Mouse (Mus musculus) stomach, embryonic 15.5 days (tissue): ENCODE data around the gene Cnih1. TPM values are rescaled to one million over a fixed set of nuclear protein-coding genes. Genes with fewer than 3 reads are reported as not detected.
A peak's percentile ranks its signal among the peaks of the same experiment; 100 is the strongest.

ENCODE experiments used
- ATAC-seq: fragments of 200-750 bp; cut with Nextera tagmentation; 2 replicates; pipeline ENCODE4 v1.8.0; 2017; ENCODE audit warnings: low read depth, moderate number of reproducible peaks, moderate TSS enrichment; ENCODE audit not compliant: insufficient read depth, low FRiP score
- H3K27ac ChIP-seq: fragments of 300-500 bp; sonication (generic); 2 replicates; pipeline ENCODE4 v1.5.1; 2015; ENCODE audit warnings: mild to moderate bottlenecking, inconsistent platforms
- H3K27me3 ChIP-seq: fragments of 300-500 bp; sonication (generic); replicated peaks from 2 replicates; pipeline ENCODE4 v1.6.1; 2015; ENCODE audit warnings: inconsistent platforms
- H3K36me3 ChIP-seq: fragments of 300-500 bp; sonication (generic); 2 replicates; pipeline ENCODE4 v1.6.1; 2015; ENCODE audit warnings: inconsistent platforms
- H3K4me1 ChIP-seq: fragments of 300-500 bp; sonication (generic); 2 replicates; pipeline ENCODE4 v1.6.1; 2015; ENCODE audit warnings: inconsistent platforms
- H3K4me2 ChIP-seq: fragments of 300-500 bp; sonication (generic); 2 replicates; pipeline ENCODE4 v1.6.1; 2015; ENCODE audit warnings: mild to moderate bottlenecking, inconsistent platforms
- H3K4me3 ChIP-seq: fragments of 300-500 bp; sonication (generic); replicated peaks from 2 replicates; pipeline ENCODE4 v1.5.1; 2015; ENCODE audit warnings: inconsistent platforms
- H3K9ac ChIP-seq: fragments of 300-500 bp; sonication (generic); 2 replicates; pipeline ENCODE4 v1.6.1; 2015; ENCODE audit warnings: inconsistent platforms
- H3K9me3 ChIP-seq: fragments of 300-500 bp; sonication (generic); 2 replicates; pipeline ENCODE4 v1.6.1; 2016; ENCODE audit warnings: inconsistent platforms
- WGBS: fragments of 180-500 bp; shearing (Covaris S2); methylation state at CpG from one replicate; pipeline ENCODE4 v1.1.7; 2015; 5-methylcytosine and 5-hydroxymethylcytosine counted together
- polyA plus RNA-seq: library from polyadenylated mRNA; unstranded; fragments of >200 nt; fragmentation: Nextera tagmentation; extraction: Ambion mirVana; gene quantifications from 2 replicates; pipeline ENCODE4 v1.2.1, GENCODE M21; 2015

Gene Cnih1
- polyA plus RNA-seq, 1 experiment from 2014 or later = 186 TPM

- no peak for ATAC-seq
- Histone ChIP-seq H3K9ac (no peak overlapping the region), H3K4me1 (peaks cover 9% of the 10 kb centered on the region), H3K9me3 (no peaks in the 10 kb centered on the region), H3K27ac (no peak overlapping the region), H3K4me2 (no peak overlapping the region), H3K4me3 (no peak overlapping the region), H3K36me3 (peaks cover 21% of the 10 kb centered on the region), H3K27me3 (no peaks in the 10 kb centered on the region)
- 93% methylated on average over 8 of the region's 8 CpGs for WGBS
Measured at GRCm38 (mm10) chr14:46816916-46817622, 28.9 kb upstream of the Cnih1 start.

- Histone ChIP-seq H3K9ac (no peak overlapping the region), H3K36me3 (peaks cover 22% of the 10 kb centered on the region)
- 79% methylated on average over 6 of the region's 6 CpGs for WGBS
Measured at GRCm38 (mm10) chr14:46815640-46816039, 27.4 kb upstream of the Cnih1 start.

GRCm38 (mm10) chr14:46807927-46808326 is 19.7 kb upstream of the Cnih1 start:
- Histone ChIP-seq H3K4me1 (no peaks in the 10 kb centered on the region), H3K27ac (no peak overlapping the region), H3K9me3 (no peaks in the 10 kb centered on the region), H3K27me3 (no peaks in the 10 kb centered on the region), H3K4me2 (no peak overlapping the region), H3K4me3 (no peak overlapping the region), H3K9ac (no peak overlapping the region), H3K36me3 (peaks cover 6% of the 10 kb centered on the region; the same call in 1 of the 2 replicates)
- WGBS = 71% methylated on average over 3 of the region's 3 CpGs
- ATAC-seq = no peak

More at GRCm38 (mm10) chr14:46815640-46816039, 27.4 kb upstream of the Cnih1 start:
- H3K4me3 ChIP-seq = no peak overlapping the region
- H3K27me3 ChIP-seq = no peaks in the 10 kb centered on the region
- H3K4me1 ChIP-seq = peaks cover 4% of the 10 kb centered on the region
- no peak; the same call in 1 of the 2 replicates for ATAC-seq
- no peaks in the 10 kb centered on the region for H3K9me3 ChIP-seq
- no peak overlapping the region for H3K4me2 ChIP-seq
- H3K27ac ChIP-seq = no peak overlapping the region

GRCm38 (mm10) chr14:46806186-46806585 is 18.0 kb upstream of the Cnih1 start:
- ATAC-seq = no peak
- H3K36me3 ChIP-seq = peaks cover 3% of the 10 kb centered on the region; the same call in 1 of the 2 replicates
- H3K9me3 ChIP-seq = no peaks in the 10 kb centered on the region
- H3K4me3 ChIP-seq = no peak overlapping the region
- H3K9ac ChIP-seq = no peak overlapping the region
- H3K4me1 ChIP-seq = no peaks in the 10 kb centered on the region
- H3K27ac ChIP-seq = no peak overlapping the region
- H3K4me2 ChIP-seq = no peak overlapping the region
- WGBS = 78% methylated on average over 5 of the region's 5 CpGs
- H3K27me3 ChIP-seq = no peaks in the 10 kb centered on the region

GRCm38 (mm10) chr14:46803791-46804190 is 15.6 kb upstream of the Cnih1 start:
- no peaks in the 10 kb centered on the region for H3K4me1 ChIP-seq
- H3K27me3 ChIP-seq = no peaks in the 10 kb centered on the region
- H3K27ac ChIP-seq = no peak overlapping the region
- no peak for ATAC-seq
- H3K9ac ChIP-seq = no peak overlapping the region
- H3K4me2 ChIP-seq = no peak overlapping the region
- no peak overlapping the region for H3K4me3 ChIP-seq
- WGBS = 91% methylated on average over 1 of the region's 1 CpGs
- H3K36me3 ChIP-seq = no peaks in the 10 kb centered on the region
- H3K9me3 ChIP-seq = no peaks in the 10 kb centered on the region

- 80% methylated on average over 4 of the region's 4 CpGs for WGBS
- H3K4me1 ChIP-seq = no peaks in the 10 kb centered on the region
- H3K4me3 ChIP-seq = no peak overlapping the region
- no peaks in the 10 kb centered on the region for H3K27me3 ChIP-seq
- no peaks in the 10 kb centered on the region for H3K36me3 ChIP-seq
- H3K9ac ChIP-seq = no peak overlapping the region
- ATAC-seq = no peak
- no peak overlapping the region for H3K4me2 ChIP-seq
- H3K27ac ChIP-seq = no peak overlapping the region
- H3K9me3 ChIP-seq = no peaks in the 10 kb centered on the region
Measured at GRCm38 (mm10) chr14:46803259-46803658, 15.0 kb upstream of the Cnih1 start.

- Histone ChIP-seq H3K4me1 (no peaks in the 10 kb centered on the region), H3K9me3 (no peaks in the 10 kb centered on the region), H3K4me2 (no peak overlapping the region), H3K36me3 (no peaks in the 10 kb centered on the region), H3K4me3 (no peak overlapping the region), H3K27ac (no peak overlapping the region), H3K27me3 (no peaks in the 10 kb centered on the region), H3K9ac (no peak overlapping the region)
- 70% methylated on average over 3 of the region's 3 CpGs for WGBS
- ATAC-seq = no peak
Measured at GRCm38 (mm10) chr14:46800684-46801345, 12.6 kb upstream of the Cnih1 start.

- ATAC-seq = no peak
- Histone ChIP-seq H3K9ac (no peak overlapping the region), H3K9me3 (no peaks in the 10 kb centered on the region), H3K4me3 (no peak overlapping the region), H3K4me2 (no peak overlapping the region), H3K4me1 (no peaks in the 10 kb centered on the region), H3K27ac (no peak overlapping the region), H3K36me3 (no peaks in the 10 kb centered on the region), H3K27me3 (no peaks in the 10 kb centered on the region)
- WGBS = 83% methylated on average over 5 of the region's 5 CpGs
Measured at GRCm38 (mm10) chr14:46794157-46794556, 5.9 kb upstream of the Cnih1 start.

- 89% methylated on average over 6 of the region's 6 CpGs for whole genome bisulfite sequencing
- Histone ChIP-seq H3K27me3 (no peaks in the 10 kb centered on the region), H3K4me1 (0 out of 2 replicates have a peak, but pooled peaks cover 8% of the 10 kb centered on the region), H3K4me3 (no peak overlapping the region), H3K36me3 (no peaks in the 10 kb centered on the region), H3K27ac (no peak overlapping the region), H3K4me2 (no peak overlapping the region), H3K9ac (no peak overlapping the region), H3K9me3 (no peaks in the 10 kb centered on the region)
- ATAC-seq = no peak
Measured at GRCm38 (mm10) chr14:46790723-46791122, 2.5 kb upstream of the Cnih1 start.

- Histone ChIP-seq H3K4me1 (0 out of 2 replicates have a peak, but pooled peaks cover 8% of the 10 kb centered on the region), H3K27ac (no peak overlapping the region), H3K4me2 (no peak overlapping the region), H3K9ac (no peak overlapping the region), H3K27me3 (no peaks in the 10 kb centered on the region), H3K36me3 (no peaks in the 10 kb centered on the region), H3K9me3 (no peaks in the 10 kb centered on the region), H3K4me3 (no peak overlapping the region)
- no peak for ATAC-seq
- 74% methylated on average over 4 of the region's 4 CpGs for WGBS
Measured at GRCm38 (mm10) chr14:46790303-46790702, 2.1 kb upstream of the Cnih1 start.

GRCm38 (mm10) chr14:46788505-46788901 is 292 bp upstream of the Cnih1 start:
- Histone ChIP-seq H3K9me3 (no peaks in the 10 kb centered on the region), H3K4me3 (peak overlapping the region; percentile 76), H3K4me1 (0 out of 2 replicates have a peak, but pooled peaks cover 8% of the 10 kb centered on the region), H3K9ac (no peak overlapping the region), H3K27ac (peak overlapping the region; percentile 95; the same call in 1 of the 2 replicates), H3K36me3 (0 out of 2 replicates have a peak, but pooled peaks cover 3% of the 10 kb centered on the region), H3K27me3 (no peaks in the 10 kb centered on the region), H3K4me2 (peak overlapping the region; percentile 57)
- no peak; the same call in 1 of the 2 replicates for ATAC-seq
- WGBS = 22% methylated on average over 8 of the region's 8 CpGs

- ATAC-seq = no peak
- Histone ChIP-seq H3K4me2 (peak overlapping the region; percentile 57), H3K27me3 (no peaks in the 10 kb centered on the region), H3K4me3 (peak overlapping the region; percentile 76), H3K27ac (peak overlapping the region; percentile 95), H3K36me3 (0 out of 2 replicates have a peak, but pooled peaks cover 5% of the 10 kb centered on the region), H3K9me3 (no peaks in the 10 kb centered on the region), H3K9ac (peak overlapping the region; percentile 78), H3K4me1 (0 out of 2 replicates have a peak, but pooled peaks cover 8% of the 10 kb centered on the region)
- under 1% methylated on average over 11 of the region's 11 CpGs for WGBS
Measured at GRCm38 (mm10) chr14:46787454-46787786, 791 bp downstream of the Cnih1 start.
